Mouse (Mus musculus) kidney, embryonic 14.5 days (tissue): Measurements from ENCODE around the gene Gm609. TPM values are rescaled to one million over a fixed set of nuclear protein-coding genes. Genes with fewer than 3 reads are reported as not detected.
"Not testable (repeated sequence)": the region's sequence is repeated elsewhere in the genome, so short reads cannot be mapped to it uniquely, and the experiment has no call there.

ENCODE experiments used
- ATAC-seq: fragments of 200-750 bp; cut with Nextera tagmentation; 2 replicates; pipeline ENCODE4 v1.8.0; 2017; ENCODE audit warnings: moderate number of reproducible peaks, mild to moderate bottlenecking, moderate TSS enrichment, moderate library complexity; ENCODE audit not compliant: low FRiP score, low TSS enrichment
- H3K27ac ChIP-seq: fragments of 300-500 bp; sonication (generic); 2 replicates; pipeline ENCODE4 v1.5.1; 2014; ENCODE audit warnings: low read depth, mild to moderate bottlenecking, low read length, moderate library complexity, mixed read lengths
- H3K27me3 ChIP-seq: fragments of 300-500 bp; sonication (generic); 2 replicates; pipeline ENCODE4 v1.6.1; 2014; ENCODE audit warnings: mild to moderate bottlenecking, low read length; ENCODE audit not compliant: control insufficient read depth, insufficient read depth
- H3K36me3 ChIP-seq: fragments of 300-500 bp; sonication (generic); 2 replicates; pipeline ENCODE4 v1.6.1; 2014; ENCODE audit warnings: low read length, mixed read lengths; ENCODE audit not compliant: control insufficient read depth, insufficient read depth
- H3K4me1 ChIP-seq: fragments of 300-500 bp; sonication (generic); 2 replicates; pipeline ENCODE4 v1.6.1; 2014; ENCODE audit warnings: low read length, mixed read lengths; ENCODE audit not compliant: control insufficient read depth, insufficient read depth
- H3K4me2 ChIP-seq: fragments of 300-500 bp; sonication (generic); replicated peaks from 2 replicates; pipeline ENCODE4 v1.6.1; 2014; ENCODE audit warnings: low read depth, mild to moderate bottlenecking, low read length
- H3K4me3 ChIP-seq: fragments of 300-500 bp; sonication (generic); 2 replicates; pipeline ENCODE4 v1.5.1; 2014; ENCODE audit warnings: mild to moderate bottlenecking, low read length
- H3K9ac ChIP-seq: fragments of 300-500 bp; sonication (generic); 2 replicates; pipeline ENCODE4 v1.6.1; 2014; ENCODE audit warnings: low read depth, mild to moderate bottlenecking, low read length, moderate library complexity
- H3K9me3 ChIP-seq: fragments of 300-500 bp; sonication (generic); 2 replicates; pipeline ENCODE4 v1.6.1; 2016; ENCODE audit warnings: low read length; ENCODE audit not compliant: control insufficient read depth
- WGBS: fragments of 180-500 bp; shearing (Covaris S2); extraction: QIAGEN DNeasy Blood & Tissue Kit; methylation state at CpG from one replicate; pipeline ENCODE4 v1.1.7; 2014; 5-methylcytosine and 5-hydroxymethylcytosine counted together
- polyA plus RNA-seq: library from polyadenylated mRNA; unstranded; fragments of >200 nt; fragmentation: Nextera tagmentation; extraction: Ambion mirVana; gene quantifications from 2 replicates; pipeline ENCODE4 v1.2.1, GENCODE M21; 2014

Gene Gm609
- polyA plus RNA-seq, 1 experiment from 2014 or later = 0.85 TPM

DNA sequence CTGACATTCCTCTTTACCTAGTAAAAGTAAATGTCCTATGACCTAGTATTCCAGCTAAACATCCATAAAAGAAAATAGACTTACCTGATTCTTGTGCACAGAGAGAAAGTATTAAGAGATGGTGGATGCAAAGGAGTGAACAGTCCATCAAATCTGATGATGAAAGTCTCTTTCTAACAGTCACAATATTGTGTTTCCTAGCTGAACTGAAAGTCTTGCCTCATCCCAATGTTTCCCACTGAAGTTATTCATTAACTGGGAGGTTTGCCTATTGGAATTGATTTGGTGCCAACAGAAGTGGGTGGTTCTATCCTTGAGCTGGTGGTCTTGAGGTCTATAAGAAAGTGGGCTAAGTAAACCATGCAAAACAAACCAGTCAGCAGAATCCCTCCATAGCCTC lies 38.0 kb downstream of the Gm609 start:
- ATAC-seq = no peak

DNA sequence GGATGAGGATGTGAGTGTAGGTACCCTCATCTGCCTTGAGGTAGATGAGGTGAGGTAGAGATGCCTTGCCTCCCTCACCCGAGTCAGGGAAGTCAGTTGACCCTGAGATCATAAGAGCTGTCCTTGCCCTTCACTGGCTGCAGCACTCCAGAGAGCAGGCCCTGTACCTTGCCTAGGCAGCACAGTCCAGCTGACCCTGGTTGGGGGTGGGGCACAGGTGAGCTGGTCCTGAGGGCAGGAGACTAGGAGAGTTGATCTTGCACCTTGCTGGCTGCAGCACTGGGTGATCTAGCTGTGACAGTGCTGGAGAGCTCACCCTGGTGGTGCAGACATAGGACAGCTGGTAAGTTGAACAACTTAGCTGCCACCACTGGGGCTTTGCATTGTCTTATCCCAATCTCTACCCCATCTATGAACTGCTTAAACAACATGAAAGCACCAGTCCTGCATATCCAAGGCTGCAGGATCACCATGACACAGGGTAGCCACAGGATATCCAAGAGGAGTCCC lies 55.5 kb downstream of the Gm609 start:
- no peak overlapping the region for H3K4me2 ChIP-seq
- H3K9ac ChIP-seq = no peak overlapping the region
- no peak overlapping the region for H3K27ac ChIP-seq
- H3K4me3 ChIP-seq = no peak overlapping the region
- 90% methylated on average over 1 of the region's 1 CpGs for WGBS
- H3K4me1 ChIP-seq = no peaks in the 10 kb centered on the region
- no peak for ATAC-seq
- H3K36me3 ChIP-seq = no peaks in the 10 kb centered on the region
- no peaks in the 10 kb centered on the region for H3K27me3 ChIP-seq
- H3K9me3 ChIP-seq = no peaks in the 10 kb centered on the region

More for the DNA sequence above, 38.0 kb downstream of the Gm609 start:
- Histone ChIP-seq H3K36me3 (no peaks in the 10 kb centered on the region), H3K9me3 (no peaks in the 10 kb centered on the region), H3K9ac (no peak overlapping the region), H3K4me3 (no peak overlapping the region), H3K27ac (no peak overlapping the region), H3K4me2 (no peak overlapping the region), H3K4me1 (no peaks in the 10 kb centered on the region), H3K27me3 (no peaks in the 10 kb centered on the region)

DNA sequence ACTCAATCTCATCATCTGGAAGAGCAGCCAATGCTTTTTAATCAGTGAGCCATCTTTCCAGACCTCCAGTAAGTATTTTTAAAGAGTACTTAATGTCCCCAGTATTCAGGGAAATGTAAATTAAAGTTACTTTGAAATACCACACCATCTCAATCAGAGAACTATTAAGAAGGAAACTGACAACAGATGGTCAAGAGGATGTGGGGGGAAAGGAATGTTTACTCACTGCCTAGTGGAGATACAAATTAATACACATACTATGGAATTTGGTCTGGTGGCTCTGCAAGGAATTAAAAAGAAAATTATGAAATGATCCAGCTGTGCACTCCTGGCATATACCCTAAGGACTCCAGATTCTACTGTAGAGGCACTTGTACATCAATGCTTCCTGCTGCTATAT lies 57.2 kb downstream of the Gm609 start:
- no peaks in the 10 kb centered on the region for H3K4me1 ChIP-seq
- H3K4me3 ChIP-seq = no peak overlapping the region
- no peak overlapping the region for H3K27ac ChIP-seq
- H3K27me3 ChIP-seq = no peaks in the 10 kb centered on the region
- no peak for ATAC-seq
- H3K9me3 ChIP-seq = no peaks in the 10 kb centered on the region
- no peak overlapping the region for H3K9ac ChIP-seq
- no peaks in the 10 kb centered on the region for H3K36me3 ChIP-seq
- no peak overlapping the region for H3K4me2 ChIP-seq

DNA sequence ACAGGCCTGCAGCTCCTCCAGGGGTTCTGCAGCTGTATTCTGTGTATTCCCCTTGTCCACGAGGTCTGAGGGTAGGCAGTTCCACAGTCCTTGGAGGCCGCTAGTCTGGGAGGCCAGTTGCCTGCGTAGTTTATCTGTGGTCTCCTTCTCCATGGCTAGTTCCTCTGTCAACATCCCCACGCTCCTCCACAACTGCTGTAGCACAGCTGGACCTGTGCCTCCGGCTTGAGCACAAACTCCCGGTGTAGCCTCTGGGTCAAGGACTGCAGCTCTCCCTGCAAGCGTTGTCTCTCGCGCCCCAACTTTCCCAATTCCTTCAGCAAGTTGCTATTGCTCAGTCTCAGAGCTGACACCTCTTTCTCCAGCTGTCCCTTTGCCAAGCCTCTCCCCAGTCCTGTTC lies 65.1 kb downstream of the Gm609 start:
- Histone ChIP-seq H3K27me3 (no peaks in the 10 kb centered on the region), H3K36me3 (no peaks in the 10 kb centered on the region), H3K9ac (no peak overlapping the region), H3K9me3 (no peaks in the 10 kb centered on the region), H3K4me3 (no peak overlapping the region), H3K4me1 (no peaks in the 10 kb centered on the region), H3K4me2 (no peak overlapping the region), H3K27ac (no peak overlapping the region)
- ATAC-seq = no peak
- WGBS = 86% methylated on average over 9 of the region's 9 CpGs

DNA sequence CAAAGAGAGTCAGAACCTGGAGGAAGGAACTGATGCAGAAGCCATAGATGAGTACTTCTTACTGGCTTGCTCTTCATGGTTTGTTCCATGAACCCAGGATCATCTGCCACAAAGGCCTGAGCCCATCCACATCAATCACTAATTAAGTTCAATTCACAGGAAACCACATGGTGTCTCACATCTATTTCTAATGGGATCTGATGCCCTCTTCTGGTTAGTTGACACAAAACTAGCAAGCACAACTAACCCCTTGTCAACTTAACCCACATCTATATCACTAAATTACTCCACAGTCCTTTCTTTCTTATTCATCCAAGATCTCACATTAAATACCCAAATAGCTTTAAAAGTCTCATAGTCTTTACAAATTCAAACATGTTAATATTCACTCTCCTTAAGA lies 79.3 kb downstream of the Gm609 start:
- Histone ChIP-seq H3K4me2 (no peak overlapping the region), H3K4me3 (no peak overlapping the region), H3K27ac (no peak overlapping the region), H3K4me1 (no peaks in the 10 kb centered on the region), H3K9ac (no peak overlapping the region), H3K9me3 (no peaks in the 10 kb centered on the region), H3K36me3 (no peaks in the 10 kb centered on the region), H3K27me3 (no peaks in the 10 kb centered on the region)
- no peak for ATAC-seq

DNA sequence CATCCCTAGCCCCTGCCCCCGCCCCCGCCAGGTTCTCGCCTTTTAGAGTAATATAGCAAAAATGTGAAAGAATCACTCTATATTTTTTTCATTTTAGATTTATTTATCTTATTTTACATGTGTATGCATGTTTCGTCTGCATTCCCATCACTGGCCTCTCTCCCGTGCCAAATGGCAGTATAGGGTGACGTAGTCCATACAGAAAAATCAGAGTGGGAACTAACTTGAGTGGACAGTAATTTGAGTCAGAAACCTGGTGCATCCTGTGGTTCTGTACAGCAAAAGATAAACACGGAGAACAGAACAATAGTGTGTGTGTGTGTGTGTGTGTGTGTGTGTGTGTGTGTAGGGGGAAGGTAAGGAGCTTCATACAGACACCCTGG lies 83.7 kb downstream of the Gm609 start:
- Histone ChIP-seq H3K4me3 (peak overlapping the region; percentile 54), H3K9ac (peak overlapping the region; percentile 52; the same call in 1 of the 2 replicates), H3K4me2 (peak overlapping the region; percentile 72)
- not testable (repeated sequence) for H3K27ac ChIP-seq, H3K4me1 ChIP-seq, H3K9me3 ChIP-seq, H3K27me3 ChIP-seq, H3K36me3 ChIP-seq
- WGBS = 35% methylated on average over 7 of the region's 7 CpGs
- ATAC-seq = peak; percentile 26; the same call in 1 of the 2 replicates

DNA sequence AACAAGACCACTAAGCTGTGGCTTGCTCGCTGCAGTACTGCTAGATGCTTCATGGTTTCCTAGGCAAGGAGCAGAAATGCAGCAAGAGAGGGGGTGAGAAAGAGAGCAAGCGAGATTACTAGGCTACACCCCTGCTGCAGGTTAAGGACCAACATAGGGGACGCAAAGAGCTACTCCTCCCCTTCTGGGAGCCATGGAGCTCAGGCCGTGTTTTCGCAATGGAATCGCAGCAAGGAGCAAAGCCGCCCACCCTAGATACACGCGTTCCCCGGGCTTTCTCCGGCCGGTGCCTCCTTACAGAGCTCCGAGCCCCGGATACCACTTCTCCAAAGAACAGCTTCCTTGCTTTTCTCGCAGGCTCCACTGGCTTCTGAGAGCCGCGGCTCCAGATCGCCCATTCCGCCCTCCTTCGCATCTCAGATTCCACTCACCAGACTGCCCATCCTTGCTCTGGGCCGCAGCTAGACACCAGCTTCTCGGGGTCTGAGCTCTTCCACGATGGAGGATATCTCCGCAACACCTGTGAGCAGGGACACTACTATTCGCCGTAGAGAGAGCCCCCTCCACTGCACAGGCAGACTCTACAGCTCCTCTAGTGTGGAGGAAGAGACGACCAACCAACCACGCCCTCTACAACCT lies 84.2 kb downstream of the Gm609 start, which contains the start of gene Cd200:
Gene Cd200, minus strand, starts transcription at position 629 of the 639 bp plus-strand sequence.
- under 1% methylated on average over 28 of the region's 28 CpGs for WGBS
- H3K9ac ChIP-seq = peak within 1 kb of the TSS; percentile 52
- H3K27ac ChIP-seq = peak within 1 kb of the TSS; percentile 24; the same call in 1 of the 2 replicates
- no peaks in the 10 kb centered on the region for H3K4me1 ChIP-seq
- peak; percentile 95 for ATAC-seq
- H3K9me3 ChIP-seq = no peaks in the 10 kb centered on the region
- H3K4me2 ChIP-seq = peak within 1 kb of the TSS; percentile 72
- no peaks in the 10 kb centered on the region for H3K27me3 ChIP-seq
- peak within 1 kb of the TSS; percentile 54 for H3K4me3 ChIP-seq
- no peaks in the 10 kb centered on the region for H3K36me3 ChIP-seq

DNA sequence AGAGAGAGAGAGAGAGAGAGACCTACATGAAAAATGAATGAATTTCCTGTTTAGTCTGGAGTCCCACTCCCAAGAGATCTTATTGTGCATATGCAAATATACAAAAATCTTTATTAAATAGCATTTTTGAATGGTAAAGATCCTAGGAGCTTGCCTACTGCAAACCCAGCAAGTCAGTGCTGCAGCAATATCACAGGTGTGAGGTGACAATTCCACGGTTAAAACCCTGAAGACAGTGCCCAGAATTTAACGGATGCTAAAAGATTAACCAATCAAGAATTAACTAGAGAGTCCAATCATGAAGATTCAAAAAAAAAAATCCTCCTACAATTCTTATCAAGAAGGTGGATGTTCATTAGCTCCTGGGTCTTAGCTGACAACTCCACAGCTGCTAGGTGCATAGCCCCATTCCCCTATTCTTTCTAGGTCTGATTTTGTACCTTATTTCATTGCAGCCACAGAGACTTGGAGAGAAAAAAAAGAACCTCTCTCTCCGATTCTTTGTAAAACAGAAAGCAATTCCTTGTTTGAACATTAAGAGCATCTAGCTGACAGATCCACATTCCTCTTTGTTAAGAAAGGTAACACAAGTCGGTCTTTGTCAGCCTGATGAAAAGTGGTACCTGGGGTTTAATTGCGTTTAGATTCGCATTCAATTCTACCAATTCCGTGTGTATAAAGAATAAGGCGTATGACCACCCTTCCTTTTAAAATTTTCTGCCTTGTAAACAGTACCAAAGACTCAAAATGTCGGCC lies 84.9 kb downstream of the Gm609 start:
- peak overlapping the region; percentile 72 for H3K4me2 ChIP-seq
- peak overlapping the region; percentile 54 for H3K4me3 ChIP-seq
- no peaks in the 10 kb centered on the region for H3K27me3 ChIP-seq
- no peaks in the 10 kb centered on the region for H3K9me3 ChIP-seq
- H3K27ac ChIP-seq = no peak overlapping the region
- no peaks in the 10 kb centered on the region for H3K4me1 ChIP-seq
- peak overlapping the region; percentile 52; the same call in 1 of the 2 replicates for H3K9ac ChIP-seq
- WGBS = 39% methylated on average over 9 of the region's 9 CpGs
- ATAC-seq = no peak
- H3K36me3 ChIP-seq = no peaks in the 10 kb centered on the region

DNA sequence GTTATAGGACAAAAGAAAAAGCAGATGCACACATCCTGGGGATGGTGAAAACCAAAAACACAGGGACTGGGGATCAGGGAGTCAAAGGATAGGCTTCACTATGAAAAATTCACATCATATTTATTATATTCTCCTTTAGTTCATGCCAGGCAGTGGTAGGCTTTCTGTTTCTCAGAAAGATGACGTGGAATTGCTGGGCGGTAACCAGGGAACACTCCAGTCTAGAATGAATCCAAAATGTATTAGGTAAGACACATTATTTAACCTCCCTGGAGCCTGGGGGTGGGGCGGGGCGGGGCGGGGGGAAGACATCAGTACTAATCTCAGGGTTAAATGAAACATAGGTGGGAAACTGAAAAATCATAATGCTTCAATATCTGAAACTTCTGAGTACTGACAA lies 85.7 kb downstream of the Gm609 start:
- H3K36me3 ChIP-seq = no peaks in the 10 kb centered on the region
- no peak overlapping the region for H3K4me2 ChIP-seq
- 94% methylated on average over 5 of the region's 5 CpGs for WGBS
- no peak overlapping the region for H3K9ac ChIP-seq
- no peak for ATAC-seq
- H3K9me3 ChIP-seq = no peaks in the 10 kb centered on the region
- no peak overlapping the region for H3K4me3 ChIP-seq
- H3K27me3 ChIP-seq = no peaks in the 10 kb centered on the region
- no peaks in the 10 kb centered on the region for H3K4me1 ChIP-seq
- H3K27ac ChIP-seq = no peak overlapping the region
